Mouse (Mus musculus): ENCODE results near the gene AC161166.1.

GRCm38 (mm10) chr7:24517654-24518053 is 5.4 kb upstream of the AC161166.1 start:
- TF ChIP-seq CTCF (IDR thresholded peaks at IDR 0.05; ENCODE audit: control insufficient read depth, insufficient read depth, insufficient read length) (no peak), MYOD1 (IDR thresholded peaks at IDR 0.05; ENCODE audit: control insufficient read depth, insufficient read length, low read depth) (no peak), MAX (IDR thresholded peaks at IDR 0.05) (no peak), USF1 (IDR thresholded peaks at IDR 0.05; ENCODE audit: low read depth) (no peak), CEBPB (IDR thresholded peaks at IDR 0.05; ENCODE audit: low read depth) (no peak), MYOG (IDR thresholded peaks at IDR 0.05; ENCODE audit: control insufficient read depth, extremely low read depth, insufficient read length) (no peak)

All from C2C12 (cell line).